Mouse (Mus musculus): Measurements from ENCODE around the gene Zbtb7a. TPM values are rescaled to one million over a fixed set of nuclear protein-coding genes. Genes with fewer than 3 reads are reported as not detected.

Zbtb7a gene
- polyA plus RNA-seq, 1 experiment from 2014 or later, result 57.6 TPM

Small RNA genes within 50 kb of the gene (microRNA-seq; reads per million reads assigned to microRNA genes)
- not detected for gene Mir5615-1 (ENCODE audit: borderline number of aligned reads)
- not detected for gene Mir5615-2 (ENCODE audit: borderline number of aligned reads)

Other genes starting within 250 kb of the Zbtb7a start
- 337 and 339 TPM in 2 replicates for gene Timm13, start 234.3 kb upstream of the Zbtb7a start, polyA plus RNA-seq (2015; fragmentation: Nextera tagmentation; extraction: Ambion mirVana)
- gene Lmnb2, start 217.0 kb upstream of the Zbtb7a start, polyA plus RNA-seq (2015; fragmentation: Nextera tagmentation; extraction: Ambion mirVana), result 56.7 and 60.1 TPM in 2 replicates
- 43.7 and 46.6 TPM in 2 replicates for gene Gadd45b, start 205.1 kb upstream of the Zbtb7a start, polyA plus RNA-seq (2015; fragmentation: Nextera tagmentation; extraction: Ambion mirVana)
- gene Gng7, start 120.3 kb upstream of the Zbtb7a start, polyA plus RNA-seq (2015; fragmentation: Nextera tagmentation; extraction: Ambion mirVana), result 11.2 and 12.3 TPM in 2 replicates
- gene Diras1, start 109.6 kb upstream of the Zbtb7a start, polyA plus RNA-seq (2015; fragmentation: Nextera tagmentation; extraction: Ambion mirVana), result 1.4 and 1.9 TPM in 2 replicates
- gene Slc39a3, start 97.8 kb upstream of the Zbtb7a start, polyA plus RNA-seq (2015; fragmentation: Nextera tagmentation; extraction: Ambion mirVana), result 21.7 and 22.7 TPM in 2 replicates
- 199 and 216 TPM in 2 replicates for gene Sgta, start 75.0 kb upstream of the Zbtb7a start, polyA plus RNA-seq (2015; fragmentation: Nextera tagmentation; extraction: Ambion mirVana)
- gene Thop1, start 65.2 kb upstream of the Zbtb7a start, polyA plus RNA-seq (2015; fragmentation: Nextera tagmentation; extraction: Ambion mirVana), result 81.3 and 87.7 TPM in 2 replicates
- gene Creb3l3, start 36.3 kb upstream of the Zbtb7a start, polyA plus RNA-seq (2015; fragmentation: Nextera tagmentation; extraction: Ambion mirVana), result 0.89 and 0.92 TPM in 2 replicates
- gene Map2k2, start 29.3 kb upstream of the Zbtb7a start, polyA plus RNA-seq (2015; fragmentation: Nextera tagmentation; extraction: Ambion mirVana), result 189 and 197 TPM in 2 replicates
- 52.0 and 52.7 TPM in 2 replicates for gene Pias4, start 32.7 kb downstream of the Zbtb7a start, polyA plus RNA-seq (2015; fragmentation: Nextera tagmentation; extraction: Ambion mirVana)
- gene Eef2, start 41.4 kb downstream of the Zbtb7a start, polyA plus RNA-seq (2015; fragmentation: Nextera tagmentation; extraction: Ambion mirVana), result 654 and 688 TPM in 2 replicates
- 65.4 and 67.7 TPM in 2 replicates for gene Dapk3, start 47.8 kb downstream of the Zbtb7a start, polyA plus RNA-seq (2015; fragmentation: Nextera tagmentation; extraction: Ambion mirVana)
- 0.13 and 0.21 TPM in 2 replicates for gene 4930442H23Rik, start 48.6 kb downstream of the Zbtb7a start, polyA plus RNA-seq (2015; fragmentation: Nextera tagmentation; extraction: Ambion mirVana)
- gene Nmrk2, start 66.8 kb downstream of the Zbtb7a start, polyA plus RNA-seq (2015; fragmentation: Nextera tagmentation; extraction: Ambion mirVana), result 0.36 and 0.54 TPM in 2 replicates
- gene Atcay, start 95.6 kb downstream of the Zbtb7a start, polyA plus RNA-seq (2015; fragmentation: Nextera tagmentation; extraction: Ambion mirVana), result 0.47 and 0.69 TPM in 2 replicates
- gene Zfr2, start 97.9 kb downstream of the Zbtb7a start, polyA plus RNA-seq (2015; fragmentation: Nextera tagmentation; extraction: Ambion mirVana), result 13.7 and 16.0 TPM in 2 replicates
- gene Matk, start 117.7 kb downstream of the Zbtb7a start, polyA plus RNA-seq (2015; fragmentation: Nextera tagmentation; extraction: Ambion mirVana), result 7.1 and 9.1 TPM in 2 replicates
- gene Mrpl54, start 131.7 kb downstream of the Zbtb7a start, polyA plus RNA-seq (2015; fragmentation: Nextera tagmentation; extraction: Ambion mirVana), result 199 and 203 TPM in 2 replicates
- gene Apba3, start 131.7 kb downstream of the Zbtb7a start, polyA plus RNA-seq (2015; fragmentation: Nextera tagmentation; extraction: Ambion mirVana), result 70.9 and 77.4 TPM in 2 replicates
- 15.1 and 22.6 TPM in 2 replicates for gene Tjp3, start 156.4 kb downstream of the Zbtb7a start, polyA plus RNA-seq (2015; fragmentation: Nextera tagmentation; extraction: Ambion mirVana)
- gene Pip5k1c, start 157.7 kb downstream of the Zbtb7a start, polyA plus RNA-seq (2015; fragmentation: Nextera tagmentation; extraction: Ambion mirVana), result 51.1 and 53.8 TPM in 2 replicates
- gene Cactin, start 185.9 kb downstream of the Zbtb7a start, polyA plus RNA-seq (2015; fragmentation: Nextera tagmentation; extraction: Ambion mirVana), result 41.4 and 44.0 TPM in 2 replicates
- gene Tbxa2r, start 193.5 kb downstream of the Zbtb7a start, polyA plus RNA-seq (2015; fragmentation: Nextera tagmentation; extraction: Ambion mirVana), result 13.2 and 14.2 TPM in 2 replicates
- 0.29 and 0.35 TPM in 2 replicates for gene Gipc3, start 208.0 kb downstream of the Zbtb7a start, polyA plus RNA-seq (2015; fragmentation: Nextera tagmentation; extraction: Ambion mirVana)
- 94.7 and 96.1 TPM in 2 replicates for gene Hmg20b, start 215.3 kb downstream of the Zbtb7a start, polyA plus RNA-seq (2015; fragmentation: Nextera tagmentation; extraction: Ambion mirVana)
- gene Mfsd12, start 222.3 kb downstream of the Zbtb7a start, polyA plus RNA-seq (2015; fragmentation: Nextera tagmentation; extraction: Ambion mirVana), result 15.8 and 16.2 TPM in 2 replicates
- 0.73 and 1.3 TPM in 2 replicates for gene 4930404N11Rik, start 230.6 kb downstream of the Zbtb7a start, polyA plus RNA-seq (2015; fragmentation: Nextera tagmentation; extraction: Ambion mirVana)
- gene Fzr1, start 243.3 kb downstream of the Zbtb7a start, polyA plus RNA-seq (2015; fragmentation: Nextera tagmentation; extraction: Ambion mirVana), result 98.8 and 102 TPM in 2 replicates
- 83.1 and 85.2 TPM in 2 replicates for gene Dohh, start 249.2 kb downstream of the Zbtb7a start, polyA plus RNA-seq (2015; fragmentation: Nextera tagmentation; extraction: Ambion mirVana)
- 3.1 and 3.2 TPM in 2 replicates for gene Gm48551, start 249.2 kb downstream of the Zbtb7a start, polyA plus RNA-seq (2015; fragmentation: Nextera tagmentation; extraction: Ambion mirVana)

Measured in embryonic facial prominence, embryonic 15.5 days (tissue).